Mouse (Mus musculus) erythroblast, embryonic 14.5 days (primary cell): ENCODE data around the gene Lmntd2.

ENCODE experiments used
- GATA1 ChIP-seq: IDR thresholded peaks from 2 replicates; pipeline ENCODE4 v1.6.1; 2012; ENCODE audit warnings: low read length, inconsistent platforms, mixed read lengths
- TAL1 ChIP-seq: IDR thresholded peaks from 3 replicates; pipeline ENCODE4 v1.6.1; 2012; ENCODE audit warnings: low read length, inconsistent platforms, mixed read lengths

DNA sequence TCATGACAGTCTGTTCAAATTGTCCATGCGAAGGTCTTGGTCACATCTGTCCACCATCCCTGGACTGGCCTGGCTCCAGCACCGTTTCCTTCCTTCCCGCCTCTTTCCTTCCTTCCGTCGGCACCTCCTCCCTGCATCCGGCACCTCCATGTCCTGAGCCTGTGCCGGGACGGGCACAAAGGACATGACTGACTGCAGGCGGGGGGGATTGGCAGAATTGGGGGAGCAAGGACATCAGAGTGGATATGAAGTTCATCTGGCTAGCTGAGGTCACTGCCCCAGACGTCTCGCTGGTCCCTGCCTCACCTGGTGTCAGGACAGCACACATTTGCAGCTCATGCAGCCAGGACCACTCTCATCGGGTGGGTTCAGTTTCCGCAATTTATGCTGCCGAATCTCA lies 22.8 kb downstream of the Lmntd2 start:
- no peak for TF ChIP-seq TAL1
- no peak for TF ChIP-seq GATA1
